Mouse (Mus musculus) limb, embryonic 11.5 days (tissue): Measurements from ENCODE around the gene Fkbp9. TPM values are rescaled to one million over a fixed set of nuclear protein-coding genes. Genes with fewer than 3 reads are reported as not detected.

ENCODE experiments used
- ATAC-seq: fragments of 200-750 bp; cut with Nextera tagmentation; 2 replicates; pipeline ENCODE4 v1.8.0; 2017; ENCODE audit warnings: low read depth; ENCODE audit not compliant: insufficient number of reproducible peaks, low FRiP score, low TSS enrichment
- DNase-seq: peaks from one replicate; pipeline ENCODE4 v3.0.0-alpha.2; 2015; ENCODE audit warnings: low spot score
- H3K27ac ChIP-seq: fragments of 300-500 bp; sonication (generic); replicated peaks from 2 replicates; pipeline ENCODE4 v1.5.1; 2014; ENCODE audit warnings: low read depth, mild to moderate bottlenecking, low read length
- H3K27me3 ChIP-seq: fragments of 300-500 bp; sonication (generic); 2 replicates; pipeline ENCODE4 v1.6.1; 2014; ENCODE audit warnings: mild to moderate bottlenecking, low read length, mixed read lengths; ENCODE audit not compliant: control insufficient read depth, insufficient read depth
- H3K36me3 ChIP-seq: fragments of 300-500 bp; sonication (generic); 2 replicates; pipeline ENCODE4 v1.6.1; 2014; ENCODE audit warnings: mild to moderate bottlenecking, low read length, moderate library complexity, mixed read lengths; ENCODE audit not compliant: control insufficient read depth, insufficient read depth
- H3K4me1 ChIP-seq: fragments of 300-500 bp; sonication (generic); 2 replicates; pipeline ENCODE4 v1.6.1; 2014; ENCODE audit warnings: low read length, mixed read lengths; ENCODE audit not compliant: control insufficient read depth, insufficient read depth
- H3K4me2 ChIP-seq: fragments of 300-500 bp; sonication (generic); 2 replicates; pipeline ENCODE4 v1.6.1; 2014; ENCODE audit warnings: low read depth, mild to moderate bottlenecking, moderate library complexity; ENCODE audit not compliant: severe bottlenecking
- H3K4me3 ChIP-seq: fragments of 300-500 bp; sonication (generic); 2 replicates; pipeline ENCODE4 v1.5.1; 2014; ENCODE audit warnings: low read depth, low read length
- H3K9ac ChIP-seq: fragments of 300-500 bp; sonication (generic); 2 replicates; pipeline ENCODE4 v1.6.1; 2014; ENCODE audit warnings: mild to moderate bottlenecking, low read length
- H3K9me3 ChIP-seq: fragments of 300-500 bp; sonication (generic); 2 replicates; pipeline ENCODE4 v1.6.1; 2016; ENCODE audit warnings: low read length; ENCODE audit not compliant: control insufficient read depth
- WGBS: fragments of 180-500 bp; shearing (Covaris S2); extraction: QIAGEN DNeasy Blood & Tissue Kit; methylation state at CpG from one replicate; pipeline ENCODE4 v1.1.7; 2014; 5-methylcytosine and 5-hydroxymethylcytosine counted together
- polyA plus RNA-seq: library from polyadenylated mRNA; unstranded; fragments of >200 nt; fragmentation: Nextera tagmentation; extraction: Ambion mirVana; gene quantifications from 2 replicates; pipeline ENCODE4 v1.2.1, GENCODE M21; 2014

The Fkbp9 gene
- polyA plus RNA-seq, 1 experiment from 2014 or later = 73.0 TPM

DNA sequence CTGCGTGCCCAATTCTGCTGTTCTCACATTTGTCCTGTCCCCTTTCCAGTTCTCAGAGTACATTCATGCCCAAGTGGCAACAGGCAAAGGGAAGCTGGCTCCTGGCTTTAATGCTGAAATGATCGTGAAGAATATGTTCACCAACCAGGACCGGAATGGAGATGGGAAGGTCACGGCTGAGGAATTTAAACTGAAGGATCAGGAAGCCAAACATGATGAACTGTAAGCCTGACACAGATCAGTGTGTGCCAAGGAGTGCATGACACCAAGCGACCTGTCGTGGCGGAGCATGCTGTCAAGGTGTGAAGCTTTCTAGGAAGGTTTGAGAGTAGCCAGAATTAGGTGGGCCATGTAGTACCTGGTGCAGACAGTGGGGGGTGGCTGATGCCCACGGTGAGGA lies 46.1 kb downstream of the Fkbp9 start:
- WGBS = 91% methylated on average over 8 of the region's 8 CpGs
- H3K36me3 ChIP-seq = peaks cover 5% of the 10 kb centered on the region
- no peak for ATAC-seq

DNA sequence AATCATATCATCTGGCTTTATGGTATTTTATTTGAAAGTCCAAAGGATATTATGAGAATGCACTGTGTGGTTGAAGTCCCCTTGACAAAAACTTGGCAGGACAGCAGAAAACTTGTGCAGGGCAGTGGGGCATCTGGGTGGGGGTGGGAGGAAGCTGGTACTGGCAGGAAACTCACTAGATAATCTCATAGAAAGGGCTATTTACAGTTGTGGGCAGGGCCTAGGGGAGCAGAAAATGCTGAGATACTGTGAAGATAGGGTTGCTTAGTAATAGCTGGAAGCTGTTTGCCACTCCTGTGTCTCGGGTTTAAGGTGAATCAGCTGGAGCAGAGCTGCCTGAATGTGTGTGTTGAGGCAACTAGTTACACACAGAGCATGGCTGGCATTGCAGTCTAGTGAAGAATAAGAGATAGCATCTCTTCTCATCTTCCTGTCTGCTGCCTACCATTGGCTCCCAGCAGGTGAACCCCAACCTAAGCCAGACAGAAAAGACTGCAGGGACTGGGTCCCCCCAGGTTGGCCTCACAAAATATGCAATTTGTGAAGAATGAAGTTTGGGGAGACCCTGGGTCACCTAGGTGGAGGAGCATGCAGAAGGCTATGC lies 47.6 kb downstream of the Fkbp9 start:
- H3K27me3 ChIP-seq = no peaks in the 10 kb centered on the region
- DNase-seq (no peak), ATAC-seq (no peak)
- H3K9me3 ChIP-seq = no peaks in the 10 kb centered on the region
- H3K4me3 ChIP-seq = no peak overlapping the region
- no peak overlapping the region for H3K27ac ChIP-seq
- no peaks in the 10 kb centered on the region for H3K4me1 ChIP-seq
- H3K4me2 ChIP-seq = no peak overlapping the region
- WGBS = 84% methylated on average over 1 of the region's 1 CpGs
- peaks cover 5% of the 10 kb centered on the region for H3K36me3 ChIP-seq
- no peak overlapping the region for H3K9ac ChIP-seq

More for the DNA sequence above, 46.1 kb downstream of the Fkbp9 start:
- H3K27ac ChIP-seq = no peak overlapping the region
- no peak overlapping the region for H3K9ac ChIP-seq
- no peaks in the 10 kb centered on the region for H3K4me1 ChIP-seq
- H3K4me3 ChIP-seq = no peak overlapping the region
- no peak overlapping the region for H3K4me2 ChIP-seq
- DNase-seq = no peak
- H3K27me3 ChIP-seq = no peaks in the 10 kb centered on the region
- no peaks in the 10 kb centered on the region for H3K9me3 ChIP-seq

- no peak overlapping the region for H3K4me2 ChIP-seq
- H3K27ac ChIP-seq = no peak overlapping the region
- WGBS = 91% methylated on average over 6 of the region's 6 CpGs
- peaks cover 4% of the 10 kb centered on the region; the same call in 1 of the 2 replicates for H3K36me3 ChIP-seq
- DNase-seq = no peak
- ATAC-seq = no peak
- H3K4me1 ChIP-seq = no peaks in the 10 kb centered on the region
- H3K27me3 ChIP-seq = no peaks in the 10 kb centered on the region
- H3K9ac ChIP-seq = no peak overlapping the region
- no peaks in the 10 kb centered on the region for H3K9me3 ChIP-seq
- no peak overlapping the region for H3K4me3 ChIP-seq
Measured at GRCm38 (mm10) chr6:56888561-56888960, 56.7 kb downstream of the Fkbp9 start.

GRCm38 (mm10) chr6:56890762-56891161 lies 58.9 kb downstream of the Fkbp9 start:
- Histone ChIP-seq H3K36me3 (peaks cover 4% of the 10 kb centered on the region; the same call in 1 of the 2 replicates), H3K27me3 (no peaks in the 10 kb centered on the region), H3K4me1 (no peaks in the 10 kb centered on the region), H3K27ac (no peak overlapping the region), H3K9me3 (no peaks in the 10 kb centered on the region), H3K4me3 (no peak overlapping the region), H3K4me2 (no peak overlapping the region), H3K9ac (no peak overlapping the region)
- WGBS = 88% methylated on average over 2 of the region's 2 CpGs
- DNase-seq (no peak), ATAC-seq (no peak)

DNA sequence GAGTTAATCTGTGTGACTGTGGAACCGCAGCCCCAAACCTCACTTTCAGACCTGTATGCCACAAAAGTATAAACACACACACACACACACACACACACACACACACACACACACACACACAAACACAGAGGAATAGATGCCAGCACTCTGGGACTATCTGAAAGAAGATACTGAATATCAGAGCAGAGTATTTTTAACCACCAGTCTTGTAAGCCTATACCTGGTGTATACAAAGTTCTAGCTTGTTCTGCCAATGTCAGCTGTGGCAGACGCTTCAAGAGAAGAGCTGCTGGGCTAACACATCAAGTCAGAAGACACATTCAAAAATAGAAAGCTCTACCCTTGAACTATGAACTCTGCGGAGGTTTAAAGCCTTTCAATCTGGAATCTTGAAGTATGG lies 67.7 kb downstream of the Fkbp9 start:
- Histone ChIP-seq H3K4me1 (no peaks in the 10 kb centered on the region), H3K9ac (no peak overlapping the region), H3K27me3 (no peaks in the 10 kb centered on the region), H3K9me3 (no peaks in the 10 kb centered on the region), H3K4me2 (no peak overlapping the region), H3K4me3 (no peak overlapping the region), H3K36me3 (no peaks in the 10 kb centered on the region), H3K27ac (no peak overlapping the region)
- ATAC-seq (no peak), DNase-seq (no peak)
- 88% methylated on average over 3 of the region's 3 CpGs for WGBS

GRCm38 (mm10) chr6:56901336-56901735 lies 69.5 kb downstream of the Fkbp9 start:
- H3K36me3 ChIP-seq = no peaks in the 10 kb centered on the region
- H3K27me3 ChIP-seq = no peaks in the 10 kb centered on the region
- H3K4me2 ChIP-seq = no peak overlapping the region
- no peaks in the 10 kb centered on the region for H3K4me1 ChIP-seq
- DNase-seq (no peak), ATAC-seq (no peak)
- no peak overlapping the region for H3K9ac ChIP-seq
- no peaks in the 10 kb centered on the region for H3K9me3 ChIP-seq
- no peak overlapping the region for H3K27ac ChIP-seq
- WGBS = 75% methylated on average over 3 of the region's 3 CpGs
- no peak overlapping the region for H3K4me3 ChIP-seq

- no peak for ATAC-seq
- no peaks in the 10 kb centered on the region for H3K9me3 ChIP-seq
- 53% methylated on average over 12 of the region's 12 CpGs for WGBS
- no peak overlapping the region for H3K9ac ChIP-seq
- no peaks in the 10 kb centered on the region for H3K4me1 ChIP-seq
- H3K36me3 ChIP-seq = no peaks in the 10 kb centered on the region
- H3K27me3 ChIP-seq = no peaks in the 10 kb centered on the region
- H3K4me2 ChIP-seq = no peak overlapping the region
- DNase-seq = no peak
- no peak overlapping the region for H3K4me3 ChIP-seq
- no peak overlapping the region for H3K27ac ChIP-seq
Measured at GRCm38 (mm10) chr6:56901824-56902386, 70.0 kb downstream of the Fkbp9 start.

DNA sequence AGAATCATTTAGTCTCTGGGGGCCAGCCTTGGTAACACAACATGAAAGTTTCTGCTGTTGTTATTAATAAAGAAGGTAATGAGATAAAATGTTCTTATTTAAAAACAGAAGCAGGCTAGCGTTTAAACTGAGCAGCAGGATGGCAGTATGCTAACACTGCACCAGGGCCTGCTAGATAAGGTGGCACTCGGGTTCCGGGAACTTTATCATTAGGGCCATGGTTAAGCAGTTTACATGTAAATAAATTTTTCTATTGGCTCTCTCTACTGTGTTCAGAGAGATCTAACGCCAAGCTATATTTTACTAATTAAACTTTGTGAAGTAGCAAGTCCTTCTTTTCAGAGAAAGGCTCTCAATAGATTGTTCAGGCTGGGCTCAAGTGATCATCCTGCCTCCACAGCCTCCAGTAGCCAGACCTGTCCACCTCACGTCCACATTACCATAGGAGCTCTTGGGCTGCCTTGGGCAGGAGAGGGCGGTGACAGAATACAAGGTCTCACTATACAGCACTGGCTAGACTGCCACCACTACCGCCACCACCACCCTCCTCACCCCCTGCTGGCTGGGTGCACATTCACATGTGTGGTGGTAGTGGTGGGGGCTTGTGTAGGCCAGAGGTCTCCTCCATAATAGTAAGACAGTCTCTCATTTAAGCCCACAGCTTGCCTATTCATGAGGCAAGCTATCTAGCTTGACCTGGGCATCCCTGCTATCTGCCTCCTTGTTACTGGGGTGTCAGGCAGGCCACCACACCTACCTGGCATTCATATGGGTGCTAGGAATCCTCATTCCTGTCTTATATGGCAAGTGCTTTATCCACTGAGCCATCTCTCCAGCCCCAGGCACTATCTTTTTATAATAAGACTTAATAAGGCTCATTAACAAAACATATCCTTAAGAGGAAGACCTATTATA lies 71.0 kb downstream of the Fkbp9 start:
- H3K27ac ChIP-seq = no peak overlapping the region
- DNase-seq = no peak
- no peak for ATAC-seq
- no peak overlapping the region for H3K9ac ChIP-seq
- H3K4me1 ChIP-seq = no peaks in the 10 kb centered on the region
- H3K36me3 ChIP-seq = no peaks in the 10 kb centered on the region
- H3K4me3 ChIP-seq = no peak overlapping the region
- no peaks in the 10 kb centered on the region for H3K9me3 ChIP-seq
- H3K4me2 ChIP-seq = no peak overlapping the region
- no peaks in the 10 kb centered on the region for H3K27me3 ChIP-seq
- 84% methylated on average over 7 of the region's 7 CpGs for WGBS
